Mouse (Mus musculus): Measurements from ENCODE around the gene Abcg1. TPM values are rescaled to one million over a fixed set of nuclear protein-coding genes. Genes with fewer than 3 reads are reported as not detected.
A peak's percentile ranks its signal among the peaks of the same experiment; 100 is the strongest.

Abcg1 gene
- polyA plus RNA-seq, 1 experiment from 2014 or later: 9.3 TPM

GRCm38 (mm10) chr17:31042751-31043150, 14.7 kb upstream of the Abcg1 start:
- H3K4me2 ChIP-seq: no peak overlapping the region
- H3K27me3 ChIP-seq: no peaks in the 10 kb centered on the region; the same call in 1 of the 2 replicates
- no peaks in the 10 kb centered on the region for H3K36me3 ChIP-seq (replicated peaks)
- no peak overlapping the region for H3K27ac ChIP-seq (replicated peaks)
- WGBS (ENCODE audit: insufficient replicate concordance): 57% methylated on average over 2 of the region's 2 CpGs
- H3K4me1 ChIP-seq (replicated peaks): peaks cover 22% of the 10 kb centered on the region
- H3K9me3 ChIP-seq (replicated peaks): no peaks in the 10 kb centered on the region
- H3K4me3 ChIP-seq (replicated peaks): no peak overlapping the region
- ATAC-seq (ENCODE audit: insufficient read depth): no peak
- H3K9ac ChIP-seq: no peak overlapping the region

DNA sequence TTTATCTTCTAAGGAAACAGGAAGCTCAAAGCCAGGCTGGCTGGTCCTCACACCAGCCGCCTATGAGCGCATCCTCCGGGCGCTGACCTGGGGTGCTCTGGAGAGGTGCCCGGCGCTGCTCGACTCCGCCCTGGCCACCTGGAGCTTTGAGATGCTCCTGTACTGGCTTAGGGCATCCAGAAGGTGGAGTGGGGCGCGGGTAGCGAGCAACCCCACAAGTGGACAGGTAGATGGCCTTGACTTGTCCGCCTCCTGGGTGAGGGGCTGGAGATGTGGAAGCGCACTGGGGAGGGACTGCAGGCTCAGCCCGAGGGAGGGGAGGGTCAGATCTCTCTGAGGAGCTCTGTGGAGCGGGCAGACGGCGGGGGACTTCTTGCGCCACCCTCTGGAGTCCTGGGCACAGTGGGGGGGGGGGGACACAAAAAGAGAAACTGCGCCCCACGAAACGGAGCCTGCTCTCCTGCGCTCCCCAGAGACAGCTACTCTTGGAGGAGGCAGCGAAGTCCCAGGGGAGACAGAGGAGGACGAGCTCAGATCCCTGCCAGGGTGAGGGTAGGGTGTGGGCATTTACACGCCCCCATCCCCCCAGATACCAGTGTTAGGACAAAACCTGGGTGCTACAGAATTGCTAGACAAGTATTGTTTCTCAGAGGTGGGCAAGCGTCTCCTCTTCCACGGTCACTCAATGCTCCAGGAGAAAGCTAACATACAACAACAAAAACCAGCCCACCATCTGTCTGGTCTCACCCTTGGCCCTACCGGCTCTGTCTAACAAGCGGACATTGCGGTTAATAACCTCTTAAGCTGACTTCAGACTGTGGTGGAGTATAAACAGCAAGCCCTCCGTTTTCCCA, 643 bp downstream of the Abcg1 start:
- WGBS (ENCODE audit: insufficient replicate concordance): 1% methylated on average over 31 of the region's 31 CpGs

GRCm38 (mm10) chr17:31058745-31059085, 1.2 kb downstream of the Abcg1 start:
- under 1% methylated on average over 13 of the region's 13 CpGs for WGBS (ENCODE audit: insufficient replicate concordance)
- no peaks in the 10 kb centered on the region for H3K36me3 ChIP-seq (replicated peaks)
- H3K4me3 ChIP-seq (replicated peaks): peak overlapping the region; percentile 60
- H3K4me2 ChIP-seq: peak overlapping the region; percentile 82
- ATAC-seq (ENCODE audit: insufficient read depth): 0 out of 2 replicates have a peak, but pooled peaks have one; percentile 8
- no peaks in the 10 kb centered on the region for H3K9me3 ChIP-seq (replicated peaks)
- H3K27me3 ChIP-seq: peaks cover 71% of the 10 kb centered on the region
- H3K4me1 ChIP-seq (replicated peaks): peaks cover 53% of the 10 kb centered on the region
- H3K27ac ChIP-seq (replicated peaks): peak overlapping the region; percentile 66
- no peak overlapping the region for H3K9ac ChIP-seq

More for the DNA sequence above, 643 bp downstream of the Abcg1 start:
- H3K4me2 ChIP-seq: peak overlapping the region; percentile 82
- no peaks in the 10 kb centered on the region for H3K36me3 ChIP-seq (replicated peaks)
- peak overlapping the region; percentile 60 for H3K4me3 ChIP-seq (replicated peaks)
- peaks cover 53% of the 10 kb centered on the region for H3K4me1 ChIP-seq (replicated peaks)
- H3K27me3 ChIP-seq: peaks cover 71% of the 10 kb centered on the region
- peak overlapping the region; percentile 66 for H3K27ac ChIP-seq (replicated peaks)
- H3K9me3 ChIP-seq (replicated peaks): 0 out of 2 replicates have a peak, but pooled peaks cover 4% of the 10 kb centered on the region
- peak overlapping the region; percentile 42 for H3K9ac ChIP-seq
- ATAC-seq (ENCODE audit: insufficient read depth): peak; percentile 32; the same call in 1 of the 2 replicates

DNA sequence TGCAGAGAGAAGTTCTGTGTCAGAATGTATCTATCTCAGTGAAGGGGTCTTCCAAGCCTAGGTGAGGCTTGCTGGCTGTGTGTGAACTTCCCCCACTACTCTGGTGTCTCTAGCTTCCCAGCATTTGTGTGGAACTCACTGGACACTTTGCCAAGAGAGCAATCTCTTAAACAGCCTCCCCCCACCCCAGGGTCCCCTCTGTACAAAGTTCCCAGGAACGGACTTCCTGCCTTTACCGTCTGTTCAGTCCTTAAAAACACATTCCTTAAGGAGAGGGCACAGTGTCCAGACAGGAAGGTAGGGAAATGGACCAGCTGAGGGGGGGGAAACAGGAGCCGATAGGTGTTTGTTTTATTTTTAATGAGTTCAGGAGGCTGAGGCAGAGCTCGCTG, 2.7 kb downstream of the Abcg1 start:
- H3K27ac ChIP-seq (replicated peaks): 0 out of 2 replicates have a peak overlapping the region, but pooled peaks have one; percentile 57
- no peak overlapping the region for H3K9ac ChIP-seq
- no peaks in the 10 kb centered on the region for H3K36me3 ChIP-seq (replicated peaks)
- WGBS (ENCODE audit: insufficient replicate concordance): 42% methylated on average over 4 of the region's 4 CpGs
- H3K4me2 ChIP-seq: peak overlapping the region; percentile 46
- no peak for ATAC-seq (ENCODE audit: insufficient read depth)
- H3K4me3 ChIP-seq (replicated peaks): no peak overlapping the region
- peaks cover 53% of the 10 kb centered on the region for H3K4me1 ChIP-seq (replicated peaks)
- no peaks in the 10 kb centered on the region for H3K9me3 ChIP-seq (replicated peaks)
- peaks cover 63% of the 10 kb centered on the region for H3K27me3 ChIP-seq

- ATAC-seq (ENCODE audit: insufficient read depth): peak; percentile 46
- Histone ChIP-seq H3K4me3 (replicated peaks) (no peak overlapping the region; the same call in 1 of the 2 replicates), H3K36me3 (replicated peaks) (no peaks in the 10 kb centered on the region), H3K27me3 (peaks cover 58% of the 10 kb centered on the region), H3K27ac (replicated peaks) (peak overlapping the region; percentile 57; the same call in 1 of the 2 replicates), H3K4me2 (peak overlapping the region; percentile 46), H3K9me3 (replicated peaks) (no peaks in the 10 kb centered on the region), H3K4me1 (replicated peaks) (peaks cover 53% of the 10 kb centered on the region), H3K9ac (no peak overlapping the region)
- WGBS (ENCODE audit: insufficient replicate concordance): 9% methylated on average over 13 of the region's 13 CpGs
Observed at GRCm38 (mm10) chr17:31060588-31061345, 3.3 kb downstream of the Abcg1 start.

GRCm38 (mm10) chr17:31061346-31062095, 4.0 kb downstream of the Abcg1 start:
- H3K27me3 ChIP-seq: peaks cover 54% of the 10 kb centered on the region
- H3K4me1 ChIP-seq (replicated peaks): peaks cover 53% of the 10 kb centered on the region
- H3K36me3 ChIP-seq (replicated peaks): no peaks in the 10 kb centered on the region
- H3K4me2 ChIP-seq: peak overlapping the region; percentile 46; the same call in 1 of the 2 replicates
- H3K9me3 ChIP-seq (replicated peaks): no peaks in the 10 kb centered on the region
- ATAC-seq (ENCODE audit: insufficient read depth): no peak
- H3K27ac ChIP-seq (replicated peaks): peak overlapping the region; percentile 57; the same call in 1 of the 2 replicates
- no peak overlapping the region for H3K9ac ChIP-seq
- 57% methylated on average over 3 of the region's 3 CpGs for WGBS (ENCODE audit: insufficient replicate concordance)
- H3K4me3 ChIP-seq (replicated peaks): no peak overlapping the region

- Histone ChIP-seq H3K27ac (replicated peaks) (no peak overlapping the region), H3K27me3 (peaks cover 9% of the 10 kb centered on the region), H3K9me3 (replicated peaks) (no peaks in the 10 kb centered on the region), H3K4me3 (replicated peaks) (no peak overlapping the region), H3K9ac (no peak overlapping the region), H3K4me1 (replicated peaks) (peaks cover 47% of the 10 kb centered on the region), H3K36me3 (replicated peaks) (no peaks in the 10 kb centered on the region), H3K4me2 (no peak overlapping the region)
- no peak for ATAC-seq (ENCODE audit: insufficient read depth)
- 69% methylated on average over 6 of the region's 6 CpGs for WGBS (ENCODE audit: insufficient replicate concordance)
Observed at GRCm38 (mm10) chr17:31066058-31066457, 8.6 kb downstream of the Abcg1 start.

DNA sequence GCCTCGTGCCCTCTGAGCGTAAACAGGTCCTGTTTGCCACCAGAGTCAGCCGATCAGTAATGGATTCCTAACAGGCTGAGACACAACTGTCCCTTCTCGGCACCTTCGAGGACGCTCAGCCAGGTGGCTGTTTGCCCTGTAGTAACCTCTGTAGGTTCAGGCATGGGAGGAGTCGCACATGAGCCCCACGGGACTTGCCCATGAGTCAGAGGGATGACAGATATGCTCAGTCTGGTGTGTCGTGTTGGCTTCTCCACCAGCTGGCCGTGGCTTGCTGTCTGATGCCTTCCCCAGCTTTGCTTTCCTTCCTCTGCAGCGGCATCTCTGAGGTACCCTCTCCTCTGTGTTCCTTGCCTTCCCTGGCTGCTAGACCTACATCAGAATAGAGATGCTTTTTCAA, 9.6 kb downstream of the Abcg1 start:
- 58% methylated on average over 11 of the region's 11 CpGs for WGBS (ENCODE audit: insufficient replicate concordance)
- Histone ChIP-seq H3K36me3 (replicated peaks) (no peaks in the 10 kb centered on the region), H3K27me3 (0 out of 2 replicates have a peak, but pooled peaks cover 2% of the 10 kb centered on the region), H3K27ac (replicated peaks) (no peak overlapping the region), H3K4me3 (replicated peaks) (no peak overlapping the region), H3K9me3 (replicated peaks) (no peaks in the 10 kb centered on the region), H3K4me2 (no peak overlapping the region), H3K9ac (no peak overlapping the region), H3K4me1 (replicated peaks) (peaks cover 47% of the 10 kb centered on the region)
- no peak for ATAC-seq (ENCODE audit: insufficient read depth)

DNA sequence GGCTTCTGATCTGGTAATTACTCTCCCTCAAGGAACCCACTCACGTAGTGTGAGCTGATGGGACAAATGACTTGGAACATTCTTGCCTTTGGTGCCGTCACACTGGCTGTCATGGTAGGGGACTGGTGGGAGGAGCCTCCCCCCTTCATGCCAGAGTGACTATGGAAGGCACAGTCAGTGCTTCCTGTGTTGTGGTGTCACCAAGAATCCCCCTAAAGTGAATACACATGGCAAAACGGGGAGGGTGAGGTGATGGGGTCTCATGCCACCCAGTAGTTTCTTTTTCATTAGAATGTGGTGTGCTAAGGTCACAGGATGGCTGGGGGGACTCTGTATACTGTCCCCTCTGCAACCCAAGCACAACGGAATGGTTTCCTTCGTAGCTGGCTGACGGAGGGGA, 11.6 kb downstream of the Abcg1 start:
- no peak for ATAC-seq (ENCODE audit: insufficient read depth)
- 63% methylated on average over 6 of the region's 6 CpGs for WGBS (ENCODE audit: insufficient replicate concordance)
- no peaks in the 10 kb centered on the region for H3K27me3 ChIP-seq
- H3K9me3 ChIP-seq (replicated peaks): no peaks in the 10 kb centered on the region
- H3K27ac ChIP-seq (replicated peaks): 0 out of 2 replicates have a peak overlapping the region, but pooled peaks have one; percentile 4
- H3K4me2 ChIP-seq: no peak overlapping the region
- H3K36me3 ChIP-seq (replicated peaks): no peaks in the 10 kb centered on the region
- no peak overlapping the region for H3K9ac ChIP-seq
- no peak overlapping the region for H3K4me3 ChIP-seq (replicated peaks)
- peaks cover 66% of the 10 kb centered on the region for H3K4me1 ChIP-seq (replicated peaks)

DNA sequence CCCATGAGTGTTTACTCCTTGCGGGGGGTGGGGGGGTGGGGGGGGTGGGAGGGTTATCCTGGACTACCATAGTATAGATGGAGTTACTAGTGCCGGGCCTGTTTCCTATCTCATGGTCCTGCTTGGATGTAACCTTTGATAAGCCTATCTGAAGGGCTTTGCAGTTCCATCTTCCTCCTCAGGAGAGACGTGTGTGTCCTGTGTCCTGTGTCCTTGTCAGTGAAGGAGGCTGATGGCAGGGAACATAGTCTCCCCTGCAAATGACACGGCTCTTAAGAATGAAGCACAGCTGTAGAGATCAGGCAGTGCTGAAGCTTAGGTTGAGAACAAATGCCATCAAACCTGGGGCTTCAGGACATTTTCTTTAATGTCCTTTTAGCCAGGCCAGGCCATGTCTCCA, 12.4 kb downstream of the Abcg1 start:
- Histone ChIP-seq H3K4me3 (replicated peaks) (no peak overlapping the region), H3K27me3 (no peaks in the 10 kb centered on the region), H3K9me3 (replicated peaks) (no peaks in the 10 kb centered on the region), H3K4me2 (no peak overlapping the region), H3K27ac (replicated peaks) (peak overlapping the region; percentile 60), H3K9ac (no peak overlapping the region), H3K36me3 (replicated peaks) (no peaks in the 10 kb centered on the region), H3K4me1 (replicated peaks) (peaks cover 73% of the 10 kb centered on the region)
- peak; percentile 45 for ATAC-seq (ENCODE audit: insufficient read depth)
- 23% methylated on average over 4 of the region's 4 CpGs for WGBS (ENCODE audit: insufficient replicate concordance)
